Mouse (Mus musculus): ENCODE measurements around the gene Pip4k2a.

GRCm38 (mm10) chr2:18797776-18798175 lies 200.2 kb downstream of the Pip4k2a start:
- TF ChIP-seq POLR2A (IDR thresholded peaks at IDR 0.05; ENCODE audit: low read depth, low read length) (no peak), CTCF (conservative IDR thresholded peaks at IDR 0.05; ENCODE audit: insufficient read depth, insufficient read length, low read depth, low read length) (no peak)
